Mouse (Mus musculus) megakaryocyte, embryonic 14.5 days (primary cell): Measurements from ENCODE around the gene Igsf11. TPM values are rescaled to one million over a fixed set of nuclear protein-coding genes. Genes with fewer than 3 reads are reported as not detected.

Source experiments
- H3K27me3 ChIP-seq: replicated peaks from 2 replicates; pipeline ENCODE3; 2012; ENCODE audit warnings: inconsistent platforms
- H3K36me3 ChIP-seq: replicated peaks from 2 replicates; pipeline ENCODE3; 2012; ENCODE audit warnings: low read length, inconsistent platforms, mixed read lengths
- H3K4me1 ChIP-seq: 2 replicates; pipeline ENCODE4 v1.6.1; 2012; ENCODE audit warnings: inconsistent platforms
- H3K4me3 ChIP-seq: replicated peaks from 2 replicates; pipeline ENCODE3; 2012; ENCODE audit warnings: moderate library complexity, mild to moderate bottlenecking, inconsistent platforms
- H3K9me3 ChIP-seq: 2 replicates; pipeline ENCODE4 v1.6.1; 2012; ENCODE audit warnings: inconsistent platforms
- FLI1 ChIP-seq: IDR thresholded peaks from 2 replicates; pipeline ENCODE4 v1.6.1; 2012; ENCODE audit warnings: low read length, inconsistent platforms, mixed read lengths
- GATA1 ChIP-seq: IDR thresholded peaks from 3 replicates; pipeline ENCODE4 v1.6.1; 2012; ENCODE audit warnings: mixed read lengths, low read length, inconsistent platforms, borderline replicate concordance
- polyA plus RNA-seq: library from polyadenylated mRNA; stranded (reverse); fragments of >175 nt; gene quantifications from 2 replicates; pipeline ENCODE4 v1.2.3, GENCODE M21; 2012; ENCODE audit warnings: low replicate concordance; ENCODE audit not compliant: insufficient read depth

The Igsf11 gene
- polyA plus RNA-seq, 1 experiment, result not detected

- Histone ChIP-seq H3K4me1 (no peaks in the 10 kb centered on the region), H3K4me3 (no peak overlapping the region), H3K9me3 (no peaks in the 10 kb centered on the region), H3K36me3 (no peaks in the 10 kb centered on the region), H3K27me3 (no peaks in the 10 kb centered on the region)
- no peak for TF ChIP-seq FLI1
- TF ChIP-seq GATA1, result no peak
Observed at GRCm38 (mm10) chr16:39056961-39057360, 164.5 kb downstream of the Igsf11 start.

DNA sequence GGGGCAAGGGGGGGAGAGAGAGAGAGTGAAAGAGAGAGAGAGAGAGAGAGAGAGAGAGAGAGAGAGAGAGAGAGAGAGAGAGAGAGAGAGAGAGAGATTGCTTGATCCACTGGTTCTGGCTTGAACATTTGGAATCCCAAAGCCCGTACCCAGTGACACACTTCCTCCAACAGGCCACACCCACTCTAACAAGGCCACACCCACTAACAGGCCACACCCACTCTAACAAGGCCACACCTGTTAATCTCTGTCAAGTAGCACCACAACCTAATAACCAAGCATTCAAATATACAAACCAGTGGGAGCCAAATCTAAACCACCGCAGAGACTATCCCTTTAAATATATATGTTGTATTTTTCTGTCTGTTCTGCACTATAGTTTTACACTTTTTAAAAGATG, 166.4 kb downstream of the Igsf11 start:
- Histone ChIP-seq H3K4me3 (no peak overlapping the region), H3K36me3 (no peaks in the 10 kb centered on the region), H3K27me3 (no peaks in the 10 kb centered on the region), H3K9me3 (no peaks in the 10 kb centered on the region), H3K4me1 (no peaks in the 10 kb centered on the region)
- TF ChIP-seq FLI1, result no peak
- no peak for TF ChIP-seq GATA1

DNA sequence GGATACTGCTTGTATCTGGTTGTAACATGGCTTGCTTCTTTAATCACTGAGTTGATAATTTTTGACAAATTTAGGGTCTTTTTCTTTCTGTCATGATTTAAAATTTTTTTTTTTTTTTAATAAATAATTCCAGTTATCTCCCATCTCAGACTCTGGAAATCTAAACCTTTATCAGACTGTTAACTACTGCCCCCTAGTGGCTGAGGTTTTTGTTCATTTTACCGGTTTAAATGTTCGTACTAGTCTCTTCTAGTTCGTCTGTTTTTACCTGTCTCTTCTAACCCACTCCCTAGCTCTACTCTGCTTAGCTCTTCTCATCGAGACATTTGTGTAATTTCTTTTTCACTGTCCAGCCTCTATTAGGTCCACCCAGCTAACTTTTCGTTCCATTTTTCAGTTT, 170.1 kb downstream of the Igsf11 start:
- TF ChIP-seq GATA1 (no peak), FLI1 (no peak)
- H3K27me3 ChIP-seq, result no peaks in the 10 kb centered on the region

DNA sequence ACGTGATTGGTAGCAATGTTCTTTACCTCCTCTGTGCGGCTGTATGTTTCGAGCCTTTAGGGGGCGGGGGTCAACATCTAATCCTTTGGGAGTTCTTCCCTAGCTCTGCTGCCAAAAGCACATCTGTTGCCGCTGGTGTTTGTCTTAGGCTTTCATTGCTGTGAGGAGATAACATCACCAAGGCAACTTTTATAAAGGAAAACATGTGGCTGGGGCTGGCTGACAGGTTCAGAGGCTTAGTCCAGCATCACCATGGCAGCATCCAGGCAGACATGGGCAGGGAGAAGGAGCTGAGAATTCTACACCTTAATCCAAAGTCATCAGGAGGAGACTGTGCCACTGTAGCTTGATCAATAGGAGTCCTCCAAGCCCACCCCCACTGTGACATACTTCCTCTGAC, 173.1 kb downstream of the Igsf11 start:
- H3K4me1 ChIP-seq, result no peaks in the 10 kb centered on the region
- H3K4me3 ChIP-seq, result no peak overlapping the region
- no peaks in the 10 kb centered on the region for H3K9me3 ChIP-seq
- no peaks in the 10 kb centered on the region for H3K27me3 ChIP-seq
- H3K36me3 ChIP-seq, result no peaks in the 10 kb centered on the region
- TF ChIP-seq FLI1 (no peak), GATA1 (no peak)

More for the DNA sequence above, 170.1 kb downstream of the Igsf11 start:
- Histone ChIP-seq H3K9me3 (no peaks in the 10 kb centered on the region), H3K36me3 (no peaks in the 10 kb centered on the region), H3K4me3 (no peak overlapping the region), H3K4me1 (no peaks in the 10 kb centered on the region)

- no peak overlapping the region for H3K4me3 ChIP-seq
- H3K9me3 ChIP-seq, result no peaks in the 10 kb centered on the region
- TF ChIP-seq FLI1 (no peak), GATA1 (no peak)
- H3K27me3 ChIP-seq, result no peaks in the 10 kb centered on the region
- H3K4me1 ChIP-seq, result no peaks in the 10 kb centered on the region
- H3K36me3 ChIP-seq, result no peaks in the 10 kb centered on the region
Observed at GRCm38 (mm10) chr16:39071431-39071830, 179.0 kb downstream of the Igsf11 start.

Other genes with a start within 250 kb of the Igsf11 start
- 0.58 TPM in 1 of 2 replicates, not detected in the other for gene Arhgap31, start 179.4 kb upstream of the Igsf11 start, polyA plus RNA-seq
- not detected in 2 replicates for gene B4galt4, start 150.4 kb upstream of the Igsf11 start, polyA plus RNA-seq
- not detected in 2 replicates for gene Upk1b, start 92.3 kb upstream of the Igsf11 start, polyA plus RNA-seq
- gene 4930435E12Rik, start 63.9 kb upstream of the Igsf11 start, polyA plus RNA-seq, result not detected in 2 replicates